Mouse (Mus musculus): ENCODE results near the gene Gpr68. TPM values are rescaled to one million over a fixed set of nuclear protein-coding genes. Genes with fewer than 3 reads are reported as not detected.

The Gpr68 gene
- 0.47 and 0.58 TPM in 2 replicates for polyA plus RNA-seq (2015; fragmentation: Nextera tagmentation; extraction: Ambion mirVana)

DNA sequence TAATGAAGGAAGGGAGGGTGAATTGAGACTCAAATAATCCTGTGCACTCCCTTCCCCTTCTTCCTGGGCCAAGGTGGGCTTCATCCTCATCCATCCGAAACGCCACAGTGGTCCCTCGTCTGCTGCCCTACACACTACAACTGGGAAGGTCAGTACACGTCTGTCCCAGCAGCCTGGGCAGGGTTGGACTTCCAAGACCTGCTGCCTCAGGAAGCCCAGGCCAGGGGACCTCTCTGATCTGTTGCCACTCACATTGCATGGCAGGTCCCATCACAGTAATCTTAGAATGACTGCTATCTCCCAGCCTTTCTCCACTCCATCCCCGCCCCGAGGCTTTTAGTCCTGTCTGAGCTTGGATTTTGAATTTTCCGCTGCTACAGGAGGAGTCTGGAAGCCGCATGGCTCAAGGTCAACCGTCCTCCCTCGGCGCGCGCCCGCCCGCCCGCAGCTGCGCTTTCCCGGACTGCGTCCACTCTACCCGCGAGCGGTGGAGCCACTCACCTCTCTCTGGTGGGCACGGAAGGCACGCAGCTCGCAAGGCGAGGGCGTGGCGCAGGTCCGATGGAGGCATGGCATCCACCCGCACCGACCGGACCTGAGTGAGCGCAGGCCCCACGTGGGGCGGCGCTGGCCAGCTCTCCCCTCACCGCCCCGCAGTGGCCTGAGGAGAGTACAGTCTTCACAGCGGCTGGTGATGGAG is at the start of gene Gpr68:
TSS of gene Gpr68 (minus strand) at position 601 of the 700 bp plus-strand sequence.
- H3K27ac ChIP-seq (ENCODE audit: low read length): no peak within 1 kb of the TSS
- H3K9ac ChIP-seq (ENCODE audit: low read length): peak within 1 kb of the TSS; percentile 52
- H3K9me3 ChIP-seq (ENCODE audit: control insufficient read depth, low read length): no peaks in the 10 kb centered on the region
- peak within 1 kb of the TSS; percentile 74 for H3K4me2 ChIP-seq (ENCODE audit: low read depth, low read length)
- peaks cover 6% of the 10 kb centered on the region; the same call in 1 of the 2 replicates for H3K4me1 ChIP-seq (replicated peaks; ENCODE audit: control insufficient read depth, insufficient read depth, low read length)
- peak; percentile 65 for ATAC-seq (ENCODE audit: low read depth)
- no peaks in the 10 kb centered on the region for H3K36me3 ChIP-seq (ENCODE audit: control insufficient read depth, insufficient read depth, low read length)
- peak within 1 kb of the TSS; percentile 47 for H3K4me3 ChIP-seq (ENCODE audit: low read length)
- WGBS: 5% methylated on average over 39 of the region's 39 CpGs
- peaks cover 15% of the 10 kb centered on the region for H3K27me3 ChIP-seq (ENCODE audit: control insufficient read depth, insufficient read depth, low read depth, low read length)

DNA sequence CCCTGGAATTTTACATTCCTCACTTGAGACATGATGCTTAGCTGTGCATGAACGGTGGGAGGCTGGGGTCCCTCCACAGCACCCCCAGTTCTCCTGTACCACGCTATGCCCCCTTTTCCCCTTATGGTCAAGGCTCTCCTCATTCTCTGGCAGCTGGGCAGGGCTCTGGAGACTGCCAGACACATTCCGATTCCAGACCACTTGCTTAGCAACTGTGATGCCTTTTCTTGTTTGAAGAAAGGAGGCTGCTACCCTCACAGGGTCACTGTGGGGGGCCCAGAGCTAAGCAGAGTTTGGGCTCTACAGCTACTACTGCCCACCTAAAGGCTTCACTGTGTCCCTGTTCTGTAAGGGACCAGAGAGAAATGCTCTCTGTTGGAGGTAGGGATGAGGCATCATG is 49.3 kb upstream of the Gpr68 start:
- 68% methylated on average over 3 of the region's 3 CpGs for WGBS
- H3K27me3 ChIP-seq (ENCODE audit: control insufficient read depth, insufficient read depth, low read depth, low read length): no peaks in the 10 kb centered on the region

DNA sequence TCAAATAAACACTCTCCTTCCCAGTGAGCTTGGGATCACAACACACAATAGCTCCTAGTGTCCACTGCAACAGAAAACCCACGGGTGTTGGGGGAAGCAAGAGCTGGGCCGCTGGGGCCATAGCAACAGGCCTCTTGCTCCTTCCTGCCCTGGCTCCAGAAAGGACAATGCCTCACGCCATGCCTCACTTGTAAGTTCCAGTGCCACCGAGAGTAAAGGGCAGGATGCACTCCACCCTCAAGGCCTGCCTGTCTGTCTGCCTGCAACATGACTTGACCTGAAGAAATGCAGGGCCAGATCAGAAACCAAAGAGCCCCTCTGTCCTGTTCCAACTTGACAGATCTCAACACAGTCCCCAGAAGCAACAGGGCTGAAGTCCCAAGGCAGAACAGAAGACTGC is 48.8 kb upstream of the Gpr68 start:
- 60% methylated on average over 4 of the region's 4 CpGs for WGBS
- no peak for ATAC-seq (ENCODE audit: low read depth)
- H3K9ac ChIP-seq (ENCODE audit: low read length): no peak overlapping the region
- H3K27me3 ChIP-seq (ENCODE audit: control insufficient read depth, insufficient read depth, low read depth, low read length): no peaks in the 10 kb centered on the region
- H3K36me3 ChIP-seq (ENCODE audit: control insufficient read depth, insufficient read depth, low read length): no peaks in the 10 kb centered on the region; the same call in 1 of the 2 replicates
- H3K4me2 ChIP-seq (ENCODE audit: low read depth, low read length): no peak overlapping the region
- H3K9me3 ChIP-seq (ENCODE audit: control insufficient read depth, low read length): no peaks in the 10 kb centered on the region
- no peak overlapping the region for H3K4me3 ChIP-seq (ENCODE audit: low read length)
- H3K27ac ChIP-seq (ENCODE audit: low read length): no peak overlapping the region
- H3K4me1 ChIP-seq (replicated peaks; ENCODE audit: control insufficient read depth, insufficient read depth, low read length): peaks cover 14% of the 10 kb centered on the region

More for the DNA sequence above, 49.3 kb upstream of the Gpr68 start:
- no peak overlapping the region for H3K4me2 ChIP-seq (ENCODE audit: low read depth, low read length)
- no peak overlapping the region for H3K27ac ChIP-seq (ENCODE audit: low read length)
- H3K36me3 ChIP-seq (ENCODE audit: control insufficient read depth, insufficient read depth, low read length): no peaks in the 10 kb centered on the region; the same call in 1 of the 2 replicates
- H3K4me1 ChIP-seq (replicated peaks; ENCODE audit: control insufficient read depth, insufficient read depth, low read length): peaks cover 13% of the 10 kb centered on the region
- H3K4me3 ChIP-seq (ENCODE audit: low read length): no peak overlapping the region
- no peak overlapping the region for H3K9ac ChIP-seq (ENCODE audit: low read length)
- no peaks in the 10 kb centered on the region for H3K9me3 ChIP-seq (ENCODE audit: control insufficient read depth, low read length)
- ATAC-seq (ENCODE audit: low read depth): no peak

DNA sequence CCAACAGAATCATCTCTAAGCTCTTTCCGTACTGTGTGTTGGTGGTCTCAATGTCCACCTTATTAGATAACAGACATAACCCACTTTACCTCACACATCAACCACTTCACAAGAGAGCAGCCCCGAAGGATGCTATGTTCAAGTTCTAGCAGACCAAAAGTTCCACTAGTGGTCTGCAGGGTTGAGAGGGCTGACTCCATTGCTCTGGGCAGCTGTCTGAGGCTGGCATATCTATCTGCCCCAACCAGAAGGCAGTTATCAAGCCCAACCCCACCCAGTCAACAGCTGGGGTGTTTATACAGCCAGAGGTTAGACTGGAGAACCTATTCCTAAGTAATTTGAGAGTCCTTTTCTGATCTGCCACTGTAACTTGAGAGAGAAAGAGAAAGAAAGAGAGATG is 48.0 kb upstream of the Gpr68 start:
- 67% methylated on average over 2 of the region's 2 CpGs for WGBS
- Histone ChIP-seq H3K27ac (ENCODE audit: low read length) (no peak overlapping the region), H3K9ac (ENCODE audit: low read length) (no peak overlapping the region), H3K27me3 (ENCODE audit: control insufficient read depth, insufficient read depth, low read depth, low read length) (no peaks in the 10 kb centered on the region), H3K4me1 (replicated peaks; ENCODE audit: control insufficient read depth, insufficient read depth, low read length) (peaks cover 14% of the 10 kb centered on the region), H3K9me3 (ENCODE audit: control insufficient read depth, low read length) (no peaks in the 10 kb centered on the region), H3K4me2 (ENCODE audit: low read depth, low read length) (no peak overlapping the region), H3K36me3 (ENCODE audit: control insufficient read depth, insufficient read depth, low read length) (no peaks in the 10 kb centered on the region; the same call in 1 of the 2 replicates), H3K4me3 (ENCODE audit: low read length) (no peak overlapping the region)
- ATAC-seq (ENCODE audit: low read depth): no peak

DNA sequence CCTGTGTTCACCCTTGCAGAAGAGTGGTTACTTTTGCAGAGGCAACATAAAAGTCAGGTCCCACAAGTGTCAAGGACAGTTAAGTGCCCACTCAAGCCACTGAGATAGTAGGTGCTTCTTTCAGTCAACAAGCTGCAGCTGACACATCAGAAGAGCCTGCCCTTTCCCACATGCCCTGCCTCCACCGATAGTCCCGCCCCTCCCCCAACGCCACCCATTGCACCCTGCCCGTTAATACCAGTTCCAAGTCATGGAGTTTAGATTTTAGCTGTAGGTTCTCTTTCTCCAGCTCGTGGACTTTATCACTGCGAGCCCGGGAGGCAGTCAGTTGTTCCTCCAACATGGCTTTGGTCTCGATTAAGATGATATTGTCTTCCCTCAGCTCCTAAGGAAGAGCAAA is 45.9 kb upstream of the Gpr68 start:
- Histone ChIP-seq H3K27ac (ENCODE audit: low read length) (no peak overlapping the region), H3K27me3 (ENCODE audit: control insufficient read depth, insufficient read depth, low read depth, low read length) (no peaks in the 10 kb centered on the region), H3K4me1 (replicated peaks; ENCODE audit: control insufficient read depth, insufficient read depth, low read length) (peaks cover 14% of the 10 kb centered on the region), H3K4me2 (ENCODE audit: low read depth, low read length) (no peak overlapping the region), H3K36me3 (ENCODE audit: control insufficient read depth, insufficient read depth, low read length) (no peaks in the 10 kb centered on the region; the same call in 1 of the 2 replicates), H3K9me3 (ENCODE audit: control insufficient read depth, low read length) (no peaks in the 10 kb centered on the region), H3K4me3 (ENCODE audit: low read length) (no peak overlapping the region), H3K9ac (ENCODE audit: low read length) (no peak overlapping the region)
- ATAC-seq (ENCODE audit: low read depth): no peak
- WGBS: 63% methylated on average over 8 of the region's 8 CpGs

DNA sequence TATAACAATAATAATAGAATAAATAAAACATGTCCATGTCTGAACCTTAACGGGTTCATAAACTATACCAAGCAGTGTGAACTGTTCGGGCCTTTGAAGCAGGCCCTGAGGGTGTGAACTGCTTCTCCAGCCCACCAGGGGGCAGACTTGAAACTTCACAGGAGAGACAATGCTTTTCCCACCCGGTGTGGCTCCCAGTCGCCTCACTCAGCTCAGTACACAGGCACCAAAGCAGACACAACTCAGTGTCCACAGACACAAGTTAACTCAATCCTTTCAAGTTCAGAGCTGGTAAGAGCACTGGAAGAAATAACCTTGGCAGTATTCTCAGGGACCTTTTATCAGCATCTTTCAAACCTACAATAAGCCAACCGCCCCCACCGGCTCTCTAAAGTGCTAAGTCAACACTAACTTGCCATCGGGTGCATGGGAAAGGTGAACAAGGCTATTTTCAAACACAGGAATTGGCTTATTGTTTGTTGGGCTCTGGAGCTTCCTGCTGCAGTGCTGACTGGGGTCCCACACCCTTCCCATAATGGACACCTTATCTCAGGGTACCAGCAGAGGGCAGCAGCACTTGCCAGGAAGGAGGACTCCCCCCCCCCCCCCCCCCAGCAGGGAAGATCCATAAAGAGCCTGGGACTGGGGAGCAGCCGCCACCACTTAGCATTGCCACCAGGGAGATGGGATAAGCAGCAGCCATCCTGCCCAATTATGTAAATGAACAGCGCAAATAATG is 44.4 kb upstream of the Gpr68 start:
- 30% methylated on average over 9 of the region's 9 CpGs for WGBS
- Histone ChIP-seq H3K27ac (ENCODE audit: low read length) (peak overlapping the region; percentile 72), H3K27me3 (ENCODE audit: control insufficient read depth, insufficient read depth, low read depth, low read length) (no peaks in the 10 kb centered on the region), H3K36me3 (ENCODE audit: control insufficient read depth, insufficient read depth, low read length) (peaks cover 2% of the 10 kb centered on the region; the same call in 1 of the 2 replicates), H3K4me3 (ENCODE audit: low read length) (no peak overlapping the region), H3K4me1 (replicated peaks; ENCODE audit: control insufficient read depth, insufficient read depth, low read length) (peaks cover 14% of the 10 kb centered on the region), H3K4me2 (ENCODE audit: low read depth, low read length) (0 out of 2 replicates have a peak overlapping the region, but pooled peaks have one; percentile 14), H3K9me3 (ENCODE audit: control insufficient read depth, low read length) (no peaks in the 10 kb centered on the region), H3K9ac (ENCODE audit: low read length) (no peak overlapping the region)
- peak; percentile 79 for ATAC-seq (ENCODE audit: low read depth)

DNA sequence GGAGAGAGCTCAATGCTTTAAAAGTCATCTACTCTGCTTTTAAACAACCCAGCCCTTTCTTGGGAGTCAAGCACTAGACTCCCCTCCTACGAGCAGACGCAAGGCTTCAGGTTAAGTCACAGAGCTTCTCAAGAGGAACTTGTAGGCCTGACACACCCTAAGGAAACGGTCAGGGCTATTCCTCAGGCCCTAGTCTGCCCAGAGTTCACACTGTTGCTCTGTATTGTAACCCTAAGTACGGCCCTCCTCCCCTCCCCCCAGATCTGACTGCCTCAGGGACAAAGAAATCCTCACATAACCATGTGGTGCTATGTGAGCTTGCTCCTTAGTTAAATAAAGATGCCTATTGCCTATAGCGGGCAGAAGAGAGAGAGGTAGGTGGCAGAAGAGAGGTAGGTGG is 41.1 kb upstream of the Gpr68 start:
- H3K27ac ChIP-seq (ENCODE audit: low read length): no peak overlapping the region
- 68% methylated on average over 5 of the region's 5 CpGs for WGBS
- no peaks in the 10 kb centered on the region for H3K9me3 ChIP-seq (ENCODE audit: control insufficient read depth, low read length)
- ATAC-seq (ENCODE audit: low read depth): no peak
- no peak overlapping the region for H3K4me2 ChIP-seq (ENCODE audit: low read depth, low read length)
- no peak overlapping the region for H3K4me3 ChIP-seq (ENCODE audit: low read length)
- no peak overlapping the region for H3K9ac ChIP-seq (ENCODE audit: low read length)
- peaks cover 13% of the 10 kb centered on the region for H3K4me1 ChIP-seq (replicated peaks; ENCODE audit: control insufficient read depth, insufficient read depth, low read length)
- H3K27me3 ChIP-seq (ENCODE audit: control insufficient read depth, insufficient read depth, low read depth, low read length): no peaks in the 10 kb centered on the region
- peaks cover 10% of the 10 kb centered on the region; the same call in 1 of the 2 replicates for H3K36me3 ChIP-seq (ENCODE audit: control insufficient read depth, insufficient read depth, low read length)

DNA sequence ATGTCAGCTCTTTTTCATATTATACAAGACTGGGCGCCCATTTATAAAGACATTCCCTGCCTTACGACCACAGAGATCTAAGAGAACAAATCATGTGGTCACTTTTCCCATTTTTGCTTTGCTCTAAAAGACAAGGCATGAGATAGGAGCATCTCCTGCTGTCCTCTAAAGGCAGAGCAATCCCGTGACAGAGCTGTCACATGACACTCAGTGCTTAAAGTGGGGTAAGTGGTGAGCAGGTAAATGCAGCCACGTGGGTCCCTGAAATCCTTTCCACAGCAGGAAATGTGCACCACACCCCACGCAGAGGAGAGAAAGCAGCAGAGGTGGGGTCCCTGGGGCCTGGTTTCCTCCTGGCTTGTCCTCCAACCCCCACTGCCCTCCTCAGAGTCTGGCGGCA is 40.0 kb upstream of the Gpr68 start:
- H3K27ac ChIP-seq (ENCODE audit: low read length): no peak overlapping the region
- no peaks in the 10 kb centered on the region for H3K9me3 ChIP-seq (ENCODE audit: control insufficient read depth, low read length)
- H3K4me2 ChIP-seq (ENCODE audit: low read depth, low read length): no peak overlapping the region
- ATAC-seq (ENCODE audit: low read depth): no peak
- H3K36me3 ChIP-seq (ENCODE audit: control insufficient read depth, insufficient read depth, low read length): peaks cover 10% of the 10 kb centered on the region; the same call in 1 of the 2 replicates
- H3K4me3 ChIP-seq (ENCODE audit: low read length): no peak overlapping the region
- WGBS: 74% methylated on average over 6 of the region's 6 CpGs
- H3K4me1 ChIP-seq (replicated peaks; ENCODE audit: control insufficient read depth, insufficient read depth, low read length): peaks cover 8% of the 10 kb centered on the region
- H3K27me3 ChIP-seq (ENCODE audit: control insufficient read depth, insufficient read depth, low read depth, low read length): no peaks in the 10 kb centered on the region
- no peak overlapping the region for H3K9ac ChIP-seq (ENCODE audit: low read length)

DNA sequence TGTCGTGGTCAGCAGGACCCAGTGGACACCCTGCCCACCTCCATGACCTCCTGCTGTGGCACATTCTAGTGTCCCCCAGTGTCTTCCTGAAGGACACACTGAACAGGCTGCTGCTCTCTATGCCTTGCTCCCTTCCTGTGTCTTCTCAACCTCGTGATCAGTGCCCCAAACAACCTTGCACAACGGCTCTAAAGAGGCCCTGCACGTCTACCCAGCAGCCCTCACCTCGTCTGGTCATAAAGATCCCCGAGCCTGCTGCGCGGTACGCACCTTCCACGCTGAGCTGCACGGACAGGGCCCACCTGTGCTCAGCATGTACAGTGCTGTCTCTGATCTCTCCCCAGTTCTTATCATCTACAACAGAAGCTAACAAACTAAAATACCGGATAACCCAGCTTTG is 38.0 kb upstream of the Gpr68 start:
- ATAC-seq (ENCODE audit: low read depth): no peak
- Histone ChIP-seq H3K4me1 (replicated peaks; ENCODE audit: control insufficient read depth, insufficient read depth, low read length) (no peaks in the 10 kb centered on the region), H3K27ac (ENCODE audit: low read length) (no peak overlapping the region), H3K4me3 (ENCODE audit: low read length) (no peak overlapping the region), H3K9ac (ENCODE audit: low read length) (no peak overlapping the region), H3K9me3 (ENCODE audit: control insufficient read depth, low read length) (no peaks in the 10 kb centered on the region), H3K4me2 (ENCODE audit: low read depth, low read length) (no peak overlapping the region), H3K27me3 (ENCODE audit: control insufficient read depth, insufficient read depth, low read depth, low read length) (no peaks in the 10 kb centered on the region), H3K36me3 (ENCODE audit: control insufficient read depth, insufficient read depth, low read length) (peaks cover 10% of the 10 kb centered on the region; the same call in 1 of the 2 replicates)
- 77% methylated on average over 12 of the region's 12 CpGs for WGBS
